Mouse (Mus musculus) brain, adult 2 months (tissue): ENCODE results near the gene Pik3r6.

Experiments used
- DNase-seq: peaks from one replicate; pipeline ENCODE4 v3.0.0; 2011; ENCODE audit warnings: low read depth, low spot score

Gene Pik3r6

GRCm38 (mm10) chr11:68580566-68580965 lies 77.7 kb downstream of the Pik3r6 start:
- no peak for DNase-seq

- peak; percentile 89 for DNase-seq
These were observed 80.4 kb downstream of the Pik3r6 start for GRCm38 (mm10) chr11:68583225-68583624.

- DNase-seq = no peak
These were observed 81.2 kb downstream of the Pik3r6 start for GRCm38 (mm10) chr11:68583906-68584480.

GRCm38 (mm10) chr11:68585890-68586289 lies 83.1 kb downstream of the Pik3r6 start:
- no peak for DNase-seq

GRCm38 (mm10) chr11:68586721-68587120 lies 83.9 kb downstream of the Pik3r6 start, which contains the start of gene Ccdc42:
Gene Ccdc42, plus strand, starts transcription at chr11:68587021.
- DNase-seq = no peak

GRCm38 (mm10) chr11:68589055-68589809 lies 86.4 kb downstream of the Pik3r6 start:
- peak; percentile 96 for DNase-seq

- DNase-seq = no peak
These were observed 88.9 kb downstream of the Pik3r6 start for GRCm38 (mm10) chr11:68591708-68592107.

GRCm38 (mm10) chr11:68593247-68593646 lies 90.4 kb downstream of the Pik3r6 start:
- DNase-seq = no peak

- DNase-seq = no peak
These were observed 95.1 kb downstream of the Pik3r6 start for GRCm38 (mm10) chr11:68597912-68598311.

- DNase-seq = peak; percentile 79
These were observed 97.8 kb downstream of the Pik3r6 start for GRCm38 (mm10) chr11:68600551-68601021.

- DNase-seq = no peak
These were observed 98.7 kb downstream of the Pik3r6 start for GRCm38 (mm10) chr11:68601486-68601991.
